Mouse (Mus musculus) MEL (cell line): ENCODE data around the gene Msi2. TPM values are rescaled to one million over a fixed set of nuclear protein-coding genes. Genes with fewer than 3 reads are reported as not detected.

Source experiments
- DNase-seq: peaks from one replicate; pipeline ENCODE4 v3.0.0; 2011; ENCODE audit warnings: low read depth, low spot score
- H3K27ac ChIP-seq: 2 replicates; pipeline ENCODE4 v1.5.1; 2012; ENCODE audit warnings: low read depth, mild to moderate bottlenecking, control low read depth, low read length, moderate library complexity; ENCODE audit not compliant: control insufficient read depth
- H3K27me3 ChIP-seq, 2 experiments: fragments of 150-350 bp in 1 of 2; sonication (generic) in 1 of 2; 2 replicates each; pipeline ENCODE4 v1.6.1; 2012; ENCODE audit warnings: low read length in 2 of 2, mild to moderate bottlenecking in 2 of 2, improper control_type of control experiment in 1 of 2, moderate library complexity in 1 of 2; ENCODE audit not compliant: insufficient read depth in 2 of 2, control insufficient read depth in 1 of 2
- H3K36me3 ChIP-seq, 2 experiments: 2 replicates each; pipeline ENCODE4 v1.6.1; 2012 to 2014; ENCODE audit warnings: low read length in 2 of 2, improper control_type of control experiment in 1 of 2, inconsistent platforms in 1 of 2, mild to moderate bottlenecking in 1 of 2; ENCODE audit not compliant: insufficient read depth in 2 of 2, control insufficient read depth in 1 of 2
- H3K4me1 ChIP-seq, 2 experiments: fragments of 150-350 bp in 1 of 2; sonication (generic) in 1 of 2; 2 replicates each; pipeline ENCODE4 v1.6.1; 2012; ENCODE audit warnings: low read length in 2 of 2, improper control_type of control experiment in 1 of 2, mild to moderate bottlenecking in 1 of 2; ENCODE audit not compliant: insufficient read depth in 2 of 2, control insufficient read depth in 1 of 2
- H3K4me3 ChIP-seq, 2 experiments: fragments of 150-350 bp in 1 of 2; sonication (generic) in 1 of 2; 2 replicates each; pipeline ENCODE4 v1.5.1; 2012; ENCODE audit warnings: low read depth in 2 of 2, low read length in 2 of 2, mild to moderate bottlenecking in 2 of 2, moderate library complexity in 2 of 2, control low read depth in 1 of 2, improper control_type of control experiment in 1 of 2; ENCODE audit not compliant: control insufficient read depth in 1 of 2, insufficient read depth in 1 of 2
- H3K79me2 ChIP-seq: 2 replicates; pipeline ENCODE4 v1.6.1; 2012; ENCODE audit warnings: mild to moderate bottlenecking, low read length, moderate library complexity; ENCODE audit not compliant: control insufficient read depth, poor library complexity, insufficient read depth
- H3K9ac ChIP-seq: 2 replicates; pipeline ENCODE4 v1.6.1; 2012; ENCODE audit warnings: low read depth, mild to moderate bottlenecking, control low read depth, low read length, moderate library complexity; ENCODE audit not compliant: control insufficient read depth, poor library complexity, severe bottlenecking
- H3K9me3 ChIP-seq: fragments of 150-350 bp; sonication (generic); replicated peaks from 2 replicates; pipeline ENCODE4 v1.6.1; 2012; ENCODE audit warnings: mild to moderate bottlenecking, low read length, improper control_type of control experiment, moderate library complexity; ENCODE audit not compliant: insufficient read depth
- BHLHE40 ChIP-seq: IDR thresholded peaks from 2 replicates; pipeline ENCODE4 v1.6.1; 2012; ENCODE audit warnings: low read depth, mild to moderate bottlenecking, inconsistent platforms, low read length, improper control_type of control experiment, borderline replicate concordance
- CHD1 ChIP-seq: IDR thresholded peaks from 2 replicates; pipeline ENCODE4 v1.6.1; 2012; ENCODE audit warnings: low read depth, mild to moderate bottlenecking, inconsistent platforms, low read length, improper control_type of control experiment
- CHD2 ChIP-seq: IDR thresholded peaks from 2 replicates; pipeline ENCODE4 v1.6.1; 2011; ENCODE audit warnings: low read length, improper control_type of control experiment
- CTCF ChIP-seq, 3 experiments: IDR thresholded peaks in 2 of 3; conservative IDR thresholded peaks in 1 of 3; 2 replicates each; pipeline ENCODE4 v1.5.1; 2011 to 2012; ENCODE audit warnings: low read length in 3 of 3, low read depth in 2 of 3, mild to moderate bottlenecking in 2 of 3, improper control_type of control experiment in 1 of 3, inconsistent platforms in 1 of 3, mixed read lengths in 1 of 3, moderate library complexity in 1 of 3; ENCODE audit not compliant: control insufficient read depth in 1 of 3, insufficient read depth in 1 of 3, poor library complexity in 1 of 3, severe bottlenecking in 1 of 3
- E2F4 ChIP-seq: IDR thresholded peaks from 2 replicates; pipeline ENCODE4 v1.6.1; 2011; ENCODE audit warnings: low read depth, low read length, improper control_type of control experiment, borderline replicate concordance
- ELF1 ChIP-seq: IDR thresholded peaks from 2 replicates; pipeline ENCODE4 v1.6.1; 2014; ENCODE audit warnings: low read depth, mild to moderate bottlenecking, inconsistent platforms, low read length, improper control_type of control experiment, moderate library complexity
- ETS1 ChIP-seq: IDR thresholded peaks from 2 replicates; pipeline ENCODE4 v1.6.1; 2012; ENCODE audit warnings: low read depth, mild to moderate bottlenecking, inconsistent platforms, low read length, improper control_type of control experiment, moderate library complexity
- GABPA ChIP-seq: IDR thresholded peaks from 2 replicates; pipeline ENCODE4 v1.6.1; 2012; ENCODE audit warnings: low read depth, mild to moderate bottlenecking, inconsistent platforms, low read length, improper control_type of control experiment, moderate library complexity
- GATA1 ChIP-seq: IDR thresholded peaks from 2 replicates; pipeline ENCODE4 v1.6.1; 2011; ENCODE audit warnings: low read depth, low read length, improper control_type of control experiment
- MAFK ChIP-seq: IDR thresholded peaks from 2 replicates; pipeline ENCODE4 v1.6.1; 2011; ENCODE audit warnings: low read depth, mild to moderate bottlenecking, low read length, improper control_type of control experiment, borderline replicate concordance
- MAX ChIP-seq: IDR thresholded peaks from 2 replicates; pipeline ENCODE4 v1.6.1; 2011; ENCODE audit warnings: low read length, improper control_type of control experiment
- MEF2A ChIP-seq: IDR thresholded peaks from 2 replicates; pipeline ENCODE4 v1.6.1; 2014; ENCODE audit warnings: low read depth, mild to moderate bottlenecking, inconsistent platforms, low read length, improper control_type of control experiment; ENCODE audit not compliant: poor library complexity, insufficient replicate concordance, severe bottlenecking; ENCODE audit errors: extremely low read depth
- MXI1 ChIP-seq: IDR thresholded peaks from 2 replicates; pipeline ENCODE4 v1.6.1; 2011; ENCODE audit warnings: mild to moderate bottlenecking, low read depth, low read length, improper control_type of control experiment
- MYC ChIP-seq: IDR thresholded peaks from 2 replicates; pipeline ENCODE4 v1.6.1; 2011; ENCODE audit warnings: low read depth, mild to moderate bottlenecking, low read length, improper control_type of control experiment, moderate library complexity
- NRF1 ChIP-seq: IDR thresholded peaks from 2 replicates; pipeline ENCODE4 v1.6.1; 2014; ENCODE audit warnings: low read depth, mild to moderate bottlenecking, inconsistent platforms, low read length, improper control_type of control experiment, moderate library complexity; ENCODE audit not compliant: poor library complexity, insufficient read depth, severe bottlenecking
- POLR2AphosphoS5 ChIP-seq: IDR thresholded peaks from 2 replicates; pipeline ENCODE4 v1.6.1; 2012; ENCODE audit warnings: low read depth, borderline replicate concordance, mild to moderate bottlenecking, inconsistent platforms, low read length, moderate library complexity, mixed read lengths
- RCOR1 ChIP-seq: IDR thresholded peaks from 2 replicates; pipeline ENCODE4 v1.6.1; 2012; ENCODE audit warnings: low read depth, mild to moderate bottlenecking, inconsistent platforms, low read length, improper control_type of control experiment
- SIN3A ChIP-seq: IDR thresholded peaks from 2 replicates; pipeline ENCODE4 v1.6.1; 2012; ENCODE audit warnings: low read length, improper control_type of control experiment, inconsistent platforms
- TBP ChIP-seq: IDR thresholded peaks from 2 replicates; pipeline ENCODE4 v1.8.0; 2011; ENCODE audit warnings: low read depth, low read length, improper control_type of control experiment
- TCF12 ChIP-seq: IDR thresholded peaks from 2 replicates; pipeline ENCODE4 v1.6.1; 2014; ENCODE audit warnings: low read depth, mild to moderate bottlenecking, inconsistent platforms, low read length, improper control_type of control experiment, moderate library complexity
- USF1 ChIP-seq: IDR thresholded peaks from 2 replicates; pipeline ENCODE4 v1.6.1; 2014; ENCODE audit warnings: low read depth, mild to moderate bottlenecking, inconsistent platforms, low read length, improper control_type of control experiment, moderate library complexity
- ZC3H11A ChIP-seq: IDR thresholded peaks from 2 replicates; pipeline ENCODE4 v1.6.1; 2012; ENCODE audit warnings: low read depth, mild to moderate bottlenecking, inconsistent platforms, low read length, improper control_type of control experiment
- polyA plus RNA-seq, 2 experiments: library from polyadenylated mRNA; stranded (reverse) in 1 of 2; unstranded in 1 of 2; fragments of >175 nt in 1 of 2; fragments of >200 nt in 1 of 2; gene quantifications; 2 replicates each; pipeline versions ENCODE4 v1.2.1 to v1.2.4; 2012; ENCODE audit warnings: low replicate concordance in 2 of 2, low read depth in 1 of 2; ENCODE audit not compliant: insufficient read length in 2 of 2, insufficient read depth in 1 of 2, missing spikeins in 1 of 2
- total RNA-seq: library from RNA; depleted of rRNA; stranded (reverse); fragments of 300-350 nt; gene quantifications from 2 replicates; pipeline ENCODE4 v1.2.3, GENCODE M21; 2012

Gene Msi2
- total and polyA plus RNA-seq, 3 experiments, result 16.2 to 29.7 TPM; not detected in 1

GRCm38 (mm10) chr11:88551034-88551433, 167.3 kb downstream of the Msi2 start:
- Histone ChIP-seq H3K36me3 (peaks cover 0 to 40% of the 10 kb centered on the region in 2 experiments; a peak in 2 of 4 replicates), H3K9me3 (no peaks in the 10 kb centered on the region), H3K27ac (peak overlapping the region; percentile 30; the same call in 1 of the 2 replicates), H3K79me2 (no peaks in the 10 kb centered on the region), H3K9ac (peak overlapping the region; percentile 39), H3K4me1 (peaks cover 39 to 50% of the 10 kb centered on the region in 2 experiments), H3K4me3 (no peak overlapping the region), H3K27me3 (no peaks in the 10 kb centered on the region)
- DNase-seq, result peak; percentile 74
- no peak for TF ChIP-seq ZC3H11A
- TF ChIP-seq USF1, result peak; percentile 70
- peak; percentile 96 for TF ChIP-seq MYC
- TF ChIP-seq CHD2, result no peak
- TF ChIP-seq NRF1, result no peak
- no peak for TF ChIP-seq GABPA
- TF ChIP-seq MXI1, result peak; percentile 95
- TF ChIP-seq E2F4, result no peak
- no peak for TF ChIP-seq CHD1
- TF ChIP-seq POLR2AphosphoS5, result no peak
- peak; percentile 71 for TF ChIP-seq SIN3A
- TF ChIP-seq MEF2A, result no peak
- peak; percentile 59 for TF ChIP-seq ETS1
- peak; percentile 24; the same call in 1 of the 2 replicates for TF ChIP-seq BHLHE40
- no peak for TF ChIP-seq CTCF (IDR thresholded peaks at IDR 0.05 in 2 of 3, conservative IDR thresholded peaks at IDR 0.05 in 1 of 3; ENCODE audit: control insufficient read depth in 1 of 3, insufficient read depth in 1 of 3, low read depth in 2 of 3, low read length in 3 of 3, poor library complexity in 1 of 3, severe bottlenecking in 1 of 3)
- 0 out of 2 replicates have a peak, but pooled peaks have one; percentile 46 for TF ChIP-seq ELF1
- peak; percentile 94 for TF ChIP-seq MAX

GRCm38 (mm10) chr11:88550083-88550907, 168.0 kb downstream of the Msi2 start:
- Histone ChIP-seq H3K27me3 (no peaks in the 10 kb centered on the region), H3K27ac (no peak overlapping the region), H3K9me3 (no peaks in the 10 kb centered on the region), H3K79me2 (no peaks in the 10 kb centered on the region), H3K4me3 (no peak overlapping the region), H3K36me3 (peaks cover 0 to 33% of the 10 kb centered on the region in 2 experiments; a peak in 2 of 4 replicates), H3K9ac (no peak overlapping the region; the same call in 1 of the 2 replicates), H3K4me1 (peaks cover 32 to 43% of the 10 kb centered on the region in 2 experiments)
- TF ChIP-seq E2F4 (no peak), ETS1 (no peak), MAFK (no peak), GATA1 (no peak), MXI1 (no peak), TCF12 (no peak), TBP (no peak), RCOR1 (no peak), BHLHE40 (no peak)
- DNase-seq, result peak; percentile 24
